Mouse (Mus musculus) forebrain, embryonic 15.5 days (tissue): ENCODE measurements at regions not wholly inside any gene's neighbourhood (a gene's known extent, or its start where the extent isn't known, plus 50 kb on each side); places are given as distances from the start of the nearest gene placed in this dataset.

Source experiments
- ATAC-seq: fragments of 200-750 bp; cut with Nextera tagmentation; replicated peaks from 2 replicates; pipeline ENCODE4 v1.8.0; 2017; ENCODE audit warnings: mild to moderate bottlenecking, moderate TSS enrichment, moderate library complexity
- H3K27ac ChIP-seq: fragments of 300-500 bp; sonication (generic); replicated peaks from 2 replicates; pipeline ENCODE4 v1.5.1; 2015; ENCODE audit warnings: mild to moderate bottlenecking, inconsistent platforms
- H3K27me3 ChIP-seq: fragments of 300-500 bp; sonication (generic); 2 replicates; pipeline ENCODE4 v1.6.1; 2015; ENCODE audit warnings: inconsistent platforms
- H3K36me3 ChIP-seq: fragments of 300-500 bp; sonication (generic); 2 replicates; pipeline ENCODE4 v1.6.1; 2015; ENCODE audit warnings: mild to moderate bottlenecking, inconsistent platforms
- H3K4me1 ChIP-seq: fragments of 300-500 bp; sonication (generic); 2 replicates; pipeline ENCODE4 v1.6.1; 2015; ENCODE audit warnings: inconsistent platforms
- H3K4me2 ChIP-seq: fragments of 300-500 bp; sonication (generic); replicated peaks from 2 replicates; pipeline ENCODE4 v1.6.1; 2015; ENCODE audit warnings: mild to moderate bottlenecking, inconsistent platforms
- H3K4me3 ChIP-seq: fragments of 300-500 bp; sonication (generic); 2 replicates; pipeline ENCODE4 v1.5.1; 2015; ENCODE audit warnings: mild to moderate bottlenecking, inconsistent platforms
- H3K9ac ChIP-seq: fragments of 300-500 bp; sonication (generic); replicated peaks from 2 replicates; pipeline ENCODE4 v1.6.1; 2015; ENCODE audit warnings: mild to moderate bottlenecking, inconsistent platforms
- H3K9me3 ChIP-seq: fragments of 300-500 bp; sonication (generic); 2 replicates; pipeline ENCODE4 v1.6.1; 2016; ENCODE audit warnings: inconsistent platforms
- WGBS: fragments of 180-500 bp; shearing (Covaris S2); methylation state at CpG from one replicate; pipeline ENCODE4 v1.1.7; 2015; ENCODE audit warnings: mixed read lengths; 5-methylcytosine and 5-hydroxymethylcytosine counted together

GRCm38 (mm10) chr13:38878718-38879669, 81.7 kb downstream of the Slc35b3 start:
- Histone ChIP-seq H3K9ac (no peak overlapping the region), H3K9me3 (no peaks in the 10 kb centered on the region), H3K4me2 (no peak overlapping the region), H3K27ac (peak overlapping the region; percentile 73), H3K4me1 (no peaks in the 10 kb centered on the region), H3K36me3 (no peaks in the 10 kb centered on the region), H3K4me3 (no peak overlapping the region), H3K27me3 (no peaks in the 10 kb centered on the region)
- peak; percentile 92 for ATAC-seq
- WGBS: 60% methylated on average over 7 of the region's 7 CpGs

- no peak overlapping the region for H3K9ac ChIP-seq
- no peak overlapping the region for H3K4me2 ChIP-seq
- 90% methylated on average over 2 of the region's 2 CpGs for WGBS
- no peaks in the 10 kb centered on the region for H3K4me1 ChIP-seq
- no peak for ATAC-seq
- H3K27ac ChIP-seq: no peak overlapping the region
- no peak overlapping the region for H3K4me3 ChIP-seq
- H3K36me3 ChIP-seq: no peaks in the 10 kb centered on the region
- no peaks in the 10 kb centered on the region for H3K27me3 ChIP-seq
- H3K9me3 ChIP-seq: no peaks in the 10 kb centered on the region
Observed at GRCm38 (mm10) chr13:38875923-38876322, 84.8 kb downstream of the Slc35b3 start.

- Histone ChIP-seq H3K4me1 (no peaks in the 10 kb centered on the region), H3K4me3 (no peak overlapping the region), H3K36me3 (no peaks in the 10 kb centered on the region), H3K9me3 (no peaks in the 10 kb centered on the region), H3K27me3 (no peaks in the 10 kb centered on the region), H3K9ac (no peak overlapping the region), H3K27ac (no peak overlapping the region), H3K4me2 (no peak overlapping the region)
- 84% methylated on average over 4 of the region's 4 CpGs for WGBS
- no peak for ATAC-seq
Observed at GRCm38 (mm10) chr13:38864002-38864401, 96.7 kb downstream of the Slc35b3 start.

- Histone ChIP-seq H3K4me3 (no peak overlapping the region), H3K36me3 (no peaks in the 10 kb centered on the region), H3K9ac (no peak overlapping the region), H3K27me3 (no peaks in the 10 kb centered on the region), H3K4me2 (no peak overlapping the region), H3K9me3 (no peaks in the 10 kb centered on the region), H3K4me1 (no peaks in the 10 kb centered on the region), H3K27ac (no peak overlapping the region)
- WGBS: 60% methylated on average over 3 of the region's 3 CpGs
- ATAC-seq: no peak
Observed at GRCm38 (mm10) chr13:38855742-38856141, 104.9 kb downstream of the Slc35b3 start.

- H3K4me2 ChIP-seq: no peak overlapping the region
- ATAC-seq: no peak
- no peak overlapping the region for H3K4me3 ChIP-seq
- no peaks in the 10 kb centered on the region for H3K36me3 ChIP-seq
- H3K4me1 ChIP-seq: no peaks in the 10 kb centered on the region
- H3K27me3 ChIP-seq: no peaks in the 10 kb centered on the region
- H3K9ac ChIP-seq: no peak overlapping the region
- H3K9me3 ChIP-seq: no peaks in the 10 kb centered on the region
- no peak overlapping the region for H3K27ac ChIP-seq
- 84% methylated on average over 2 of the region's 2 CpGs for WGBS
Observed at GRCm38 (mm10) chr13:38854986-38855385, 105.7 kb downstream of the Slc35b3 start.

- Histone ChIP-seq H3K4me1 (no peaks in the 10 kb centered on the region), H3K9me3 (no peaks in the 10 kb centered on the region), H3K36me3 (no peaks in the 10 kb centered on the region), H3K27me3 (no peaks in the 10 kb centered on the region), H3K4me3 (no peak overlapping the region), H3K27ac (no peak overlapping the region), H3K4me2 (no peak overlapping the region), H3K9ac (no peak overlapping the region)
- WGBS: 56% methylated on average over 9 of the region's 9 CpGs
- ATAC-seq: no peak
Observed at GRCm38 (mm10) chr13:38852868-38853267, 107.8 kb downstream of the Slc35b3 start.

- Histone ChIP-seq H3K4me2 (no peak overlapping the region), H3K4me3 (no peak overlapping the region), H3K36me3 (no peaks in the 10 kb centered on the region), H3K9me3 (no peaks in the 10 kb centered on the region), H3K4me1 (no peaks in the 10 kb centered on the region), H3K27ac (no peak overlapping the region), H3K9ac (no peak overlapping the region), H3K27me3 (no peaks in the 10 kb centered on the region)
- ATAC-seq: no peak
- 91% methylated on average over 7 of the region's 7 CpGs for WGBS
Observed at GRCm38 (mm10) chr13:38851820-38852219, 108.9 kb downstream of the Slc35b3 start.

- Histone ChIP-seq H3K9ac (no peak overlapping the region), H3K4me1 (no peaks in the 10 kb centered on the region)
- WGBS: 86% methylated on average over 5 of the region's 5 CpGs
Observed at GRCm38 (mm10) chr13:38838231-38838630, 122.4 kb downstream of the Slc35b3 start.

GRCm38 (mm10) chr13:38825649-38826048, 135.0 kb downstream of the Slc35b3 start:
- no peak overlapping the region for H3K4me3 ChIP-seq
- WGBS: 32% methylated on average over 2 of the region's 2 CpGs
- no peak overlapping the region for H3K9ac ChIP-seq

More at GRCm38 (mm10) chr13:38838231-38838630, 122.4 kb downstream of the Slc35b3 start:
- Histone ChIP-seq H3K27ac (no peak overlapping the region), H3K36me3 (no peaks in the 10 kb centered on the region), H3K9me3 (no peaks in the 10 kb centered on the region), H3K4me3 (no peak overlapping the region), H3K27me3 (no peaks in the 10 kb centered on the region), H3K4me2 (no peak overlapping the region)
- ATAC-seq: no peak

GRCm38 (mm10) chr13:38819526-38819925, 141.1 kb downstream of the Slc35b3 start:
- Histone ChIP-seq H3K4me1 (no peaks in the 10 kb centered on the region), H3K27ac (no peak overlapping the region), H3K9me3 (no peaks in the 10 kb centered on the region), H3K4me2 (no peak overlapping the region), H3K4me3 (no peak overlapping the region), H3K36me3 (no peaks in the 10 kb centered on the region), H3K27me3 (no peaks in the 10 kb centered on the region), H3K9ac (no peak overlapping the region)
- 90% methylated on average over 3 of the region's 3 CpGs for WGBS
- no peak for ATAC-seq

More at GRCm38 (mm10) chr13:38825649-38826048, 135.0 kb downstream of the Slc35b3 start:
- Histone ChIP-seq H3K27me3 (no peaks in the 10 kb centered on the region), H3K27ac (no peak overlapping the region), H3K4me1 (no peaks in the 10 kb centered on the region), H3K36me3 (no peaks in the 10 kb centered on the region), H3K4me2 (no peak overlapping the region), H3K9me3 (no peaks in the 10 kb centered on the region)
- no peak for ATAC-seq

GRCm38 (mm10) chr13:38818781-38819180, 141.9 kb downstream of the Slc35b3 start:
- no peaks in the 10 kb centered on the region for H3K4me1 ChIP-seq
- no peak overlapping the region for H3K4me2 ChIP-seq
- H3K9me3 ChIP-seq: no peaks in the 10 kb centered on the region
- 89% methylated on average over 1 of the region's 1 CpGs for WGBS
- no peak overlapping the region for H3K4me3 ChIP-seq
- no peak for ATAC-seq
- no peaks in the 10 kb centered on the region for H3K27me3 ChIP-seq
- no peaks in the 10 kb centered on the region for H3K36me3 ChIP-seq
- H3K9ac ChIP-seq: no peak overlapping the region
- H3K27ac ChIP-seq: no peak overlapping the region

- Histone ChIP-seq H3K4me1 (no peaks in the 10 kb centered on the region), H3K36me3 (no peaks in the 10 kb centered on the region), H3K27me3 (no peaks in the 10 kb centered on the region), H3K4me3 (no peak overlapping the region), H3K9me3 (no peaks in the 10 kb centered on the region), H3K9ac (no peak overlapping the region), H3K27ac (no peak overlapping the region), H3K4me2 (no peak overlapping the region)
- no peak for ATAC-seq
- 76% methylated on average over 9 of the region's 9 CpGs for WGBS
Observed at GRCm38 (mm10) chr13:38816296-38816695, 144.4 kb downstream of the Slc35b3 start.
